Mouse (Mus musculus) hindbrain, embryonic 16.5 days (tissue): ENCODE measurements at regions not wholly inside any gene's neighbourhood (a gene's known extent, or its start where the extent isn't known, plus 50 kb on each side); places are given as distances from the start of the nearest gene placed in this dataset.
A peak's percentile ranks its signal among the peaks of the same experiment; 100 is the strongest.

Experiments used
- ATAC-seq: fragments of 200-750 bp; cut with Nextera tagmentation; 2 replicates; pipeline ENCODE4 v1.8.0; 2017; ENCODE audit warnings: moderate TSS enrichment, moderate library complexity
- H3K27ac ChIP-seq: fragments of 300-500 bp; sonication (generic); 2 replicates; pipeline ENCODE4 v1.5.1; 2014; ENCODE audit warnings: low read depth, mild to moderate bottlenecking, control low read depth, low read length, moderate library complexity
- H3K27me3 ChIP-seq: fragments of 300-500 bp; sonication (generic); replicated peaks from 2 replicates; pipeline ENCODE4 v1.6.1; 2014; ENCODE audit warnings: low read length; ENCODE audit not compliant: control insufficient read depth, insufficient read depth
- H3K36me3 ChIP-seq: fragments of 300-500 bp; sonication (generic); 2 replicates; pipeline ENCODE4 v1.6.1; 2014; ENCODE audit warnings: mild to moderate bottlenecking, low read length, moderate library complexity, mixed read lengths; ENCODE audit not compliant: control insufficient read depth, insufficient read depth
- H3K4me1 ChIP-seq: fragments of 300-500 bp; sonication (generic); 2 replicates; pipeline ENCODE4 v1.6.1; 2014; ENCODE audit warnings: low read depth, low read length; ENCODE audit not compliant: control insufficient read depth, insufficient read depth
- H3K4me2 ChIP-seq: fragments of 300-500 bp; sonication (generic); 2 replicates; pipeline ENCODE4 v1.6.1; 2014; ENCODE audit warnings: mild to moderate bottlenecking, low read length, control low read depth, moderate library complexity
- H3K4me3 ChIP-seq: fragments of 300-500 bp; sonication (generic); 2 replicates; pipeline ENCODE4 v1.5.1; 2014; ENCODE audit warnings: mild to moderate bottlenecking, low read length, control low read depth, moderate library complexity
- H3K9ac ChIP-seq: fragments of 300-500 bp; sonication (generic); 2 replicates; pipeline ENCODE4 v1.6.1; 2014; ENCODE audit warnings: low read depth, mild to moderate bottlenecking, control low read depth, low read length, moderate library complexity
- H3K9me3 ChIP-seq: fragments of 300-500 bp; sonication (generic); 2 replicates; pipeline ENCODE4 v1.6.1; 2014; ENCODE audit warnings: mild to moderate bottlenecking, low read length, moderate library complexity; ENCODE audit not compliant: control insufficient read depth
- WGBS: fragments of 180-500 bp; shearing (Covaris S2); extraction: QIAGEN DNeasy Blood & Tissue Kit; methylation state at CpG from one replicate; pipeline ENCODE4 v1.1.7; 2014; 5-methylcytosine and 5-hydroxymethylcytosine counted together

DNA sequence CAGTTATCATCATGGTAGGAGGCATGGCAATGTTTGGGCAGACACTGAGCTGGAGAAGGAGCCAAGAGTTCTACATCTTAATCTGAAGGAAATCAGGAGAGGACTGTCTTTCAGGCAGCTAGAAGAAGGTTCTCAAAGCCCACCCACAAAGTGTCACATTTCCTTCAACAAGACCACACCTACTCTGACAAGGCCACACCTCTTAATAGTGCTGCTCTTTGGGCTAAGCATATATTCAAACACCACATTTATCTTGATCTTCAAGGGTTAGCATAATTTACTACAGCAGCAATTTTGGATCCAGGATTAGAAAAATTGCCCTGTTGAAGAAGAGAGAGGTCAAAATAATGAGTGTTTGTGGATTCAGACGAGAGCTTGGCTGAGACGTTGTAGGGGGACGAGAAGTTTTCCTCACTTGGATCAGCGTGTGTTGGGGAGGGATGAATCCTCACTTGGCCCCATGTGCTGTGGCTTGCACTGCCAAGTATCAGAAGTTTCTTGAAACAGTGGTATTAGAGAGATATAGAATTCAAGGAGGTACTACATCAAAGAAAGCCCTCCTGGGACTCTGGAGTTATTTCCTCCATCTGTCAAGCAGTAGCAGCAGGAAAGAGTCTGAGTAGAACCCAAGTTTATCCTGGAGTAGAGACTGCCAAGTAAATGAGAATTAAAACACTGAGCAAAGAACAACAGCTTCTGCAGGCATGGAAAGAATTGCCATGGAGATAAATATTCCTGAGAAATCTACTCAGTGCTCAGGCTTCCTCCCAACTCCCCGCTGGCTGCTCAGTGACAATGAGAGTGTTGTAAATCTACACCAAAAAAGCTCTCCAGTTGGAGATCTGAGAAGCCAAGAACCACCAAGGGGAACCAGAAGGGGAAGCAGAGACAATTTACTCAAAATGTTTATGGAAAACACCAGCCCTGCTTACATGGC, 549.3 kb downstream of the Dhx35 start:
- Histone ChIP-seq H3K4me1 (no peaks in the 10 kb centered on the region), H3K36me3 (no peaks in the 10 kb centered on the region), H3K9me3 (no peaks in the 10 kb centered on the region), H3K9ac (no peak overlapping the region), H3K4me3 (no peak overlapping the region), H3K4me2 (no peak overlapping the region), H3K27ac (no peak overlapping the region), H3K27me3 (0 out of 2 replicates have a peak, but pooled peaks cover 2% of the 10 kb centered on the region)
- 0 out of 2 replicates have a peak, but pooled peaks have one; percentile 42 for ATAC-seq
- 62% methylated on average over 5 of the region's 5 CpGs for WGBS

DNA sequence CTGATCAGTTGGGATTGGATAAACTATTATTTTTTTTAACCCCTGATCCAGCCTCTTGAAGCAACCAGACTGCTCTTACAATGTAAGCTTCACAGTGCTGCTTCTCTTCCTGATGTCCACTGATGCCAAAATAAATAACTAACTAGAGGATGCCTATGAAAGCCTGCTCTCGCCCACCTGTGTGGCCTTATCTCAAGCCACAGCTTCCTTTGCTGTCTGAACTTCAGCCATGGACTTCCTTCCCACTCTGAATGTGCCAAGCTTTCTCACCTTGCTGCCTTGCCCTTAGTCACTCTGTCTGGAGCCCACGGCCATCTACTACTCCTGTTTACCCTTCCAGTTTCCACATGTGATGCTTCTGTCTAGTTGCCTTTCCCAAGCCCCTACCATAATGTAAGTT, 559.6 kb downstream of the Dhx35 start:
- H3K27ac ChIP-seq = no peak overlapping the region
- H3K9me3 ChIP-seq = no peaks in the 10 kb centered on the region
- H3K36me3 ChIP-seq = no peaks in the 10 kb centered on the region
- 82% methylated on average over 2 of the region's 2 CpGs for WGBS
- ATAC-seq = no peak
- H3K4me2 ChIP-seq = no peak overlapping the region
- H3K27me3 ChIP-seq = no peaks in the 10 kb centered on the region
- H3K4me3 ChIP-seq = no peak overlapping the region
- H3K4me1 ChIP-seq = no peaks in the 10 kb centered on the region
- no peak overlapping the region for H3K9ac ChIP-seq

DNA sequence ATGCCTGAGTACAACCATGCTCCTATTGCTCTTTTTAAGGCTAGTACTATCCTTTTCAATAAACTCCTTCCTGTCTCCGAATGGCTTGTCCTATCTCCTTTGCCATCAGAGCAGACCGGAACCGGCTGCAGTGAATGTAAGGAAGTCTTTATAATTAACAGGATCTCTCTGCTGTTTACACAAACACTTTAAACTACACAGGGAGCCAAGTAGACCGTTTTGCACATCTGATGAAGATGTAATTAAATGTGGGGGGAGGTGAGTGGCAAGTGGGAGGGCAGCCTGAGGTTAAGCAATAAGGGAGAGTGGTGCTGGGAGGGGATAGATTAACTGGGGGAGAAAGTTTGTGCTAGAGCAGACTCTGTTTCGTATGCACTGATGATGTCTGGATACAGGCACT, 561.9 kb downstream of the Dhx35 start:
- ATAC-seq = no peak
- H3K9me3 ChIP-seq = no peaks in the 10 kb centered on the region
- 54% methylated on average over 5 of the region's 5 CpGs for WGBS

DNA sequence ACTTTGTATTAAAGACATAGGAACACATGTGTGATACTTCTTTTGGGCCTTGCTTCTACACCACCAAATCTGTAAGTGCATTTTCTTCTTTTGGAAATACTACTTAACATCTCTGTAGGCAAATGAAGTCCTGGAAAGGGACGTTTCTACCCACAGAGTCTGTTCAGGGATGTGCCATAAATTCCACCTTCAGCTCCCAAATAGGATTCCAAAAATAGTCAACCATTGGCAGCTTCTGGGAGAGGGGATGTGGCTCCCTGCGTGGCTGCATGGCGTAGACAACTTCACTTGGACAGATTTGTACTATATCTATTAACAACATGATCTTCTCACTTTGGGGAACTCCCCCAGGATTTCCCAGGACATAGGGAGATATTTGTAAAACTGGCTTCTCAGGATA, 566.8 kb downstream of the Dhx35 start:
- ATAC-seq = no peak
- H3K4me2 ChIP-seq = no peak overlapping the region
- no peak overlapping the region for H3K27ac ChIP-seq
- H3K9ac ChIP-seq = no peak overlapping the region
- H3K27me3 ChIP-seq = no peaks in the 10 kb centered on the region
- no peaks in the 10 kb centered on the region for H3K9me3 ChIP-seq
- WGBS = 85% methylated on average over 3 of the region's 3 CpGs
- H3K4me1 ChIP-seq = no peaks in the 10 kb centered on the region
- H3K4me3 ChIP-seq = no peak overlapping the region
- H3K36me3 ChIP-seq = no peaks in the 10 kb centered on the region

More for the DNA sequence above, 561.9 kb downstream of the Dhx35 start:
- Histone ChIP-seq H3K4me2 (no peak overlapping the region), H3K27me3 (no peaks in the 10 kb centered on the region), H3K36me3 (no peaks in the 10 kb centered on the region), H3K9ac (no peak overlapping the region), H3K27ac (no peak overlapping the region), H3K4me1 (no peaks in the 10 kb centered on the region), H3K4me3 (no peak overlapping the region)

DNA sequence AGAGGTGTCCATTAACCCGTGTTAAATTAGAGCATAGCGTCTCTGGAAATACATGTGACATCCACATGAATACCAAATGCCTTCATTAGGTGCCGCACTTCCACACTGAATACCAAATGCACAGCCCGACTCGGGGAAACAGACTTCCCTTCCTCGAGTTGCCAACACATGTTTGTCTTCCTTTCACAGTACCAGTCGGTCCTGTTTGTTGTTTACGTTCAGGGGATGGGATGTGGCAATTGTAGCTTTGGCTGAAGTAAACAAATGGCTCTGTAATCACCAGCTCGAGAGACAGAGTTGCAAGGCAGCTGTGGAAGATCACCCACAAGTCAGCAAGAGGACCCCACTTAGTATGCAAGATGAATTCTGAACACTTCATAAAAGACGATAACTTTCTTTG, 598.3 kb downstream of the Dhx35 start:
- Histone ChIP-seq H3K27ac (no peak overlapping the region), H3K4me3 (no peak overlapping the region), H3K36me3 (no peaks in the 10 kb centered on the region), H3K27me3 (no peaks in the 10 kb centered on the region), H3K4me1 (no peaks in the 10 kb centered on the region; the same call in 1 of the 2 replicates), H3K4me2 (no peak overlapping the region), H3K9ac (no peak overlapping the region), H3K9me3 (no peaks in the 10 kb centered on the region)
- 63% methylated on average over 10 of the region's 10 CpGs for WGBS
- ATAC-seq = no peak

DNA sequence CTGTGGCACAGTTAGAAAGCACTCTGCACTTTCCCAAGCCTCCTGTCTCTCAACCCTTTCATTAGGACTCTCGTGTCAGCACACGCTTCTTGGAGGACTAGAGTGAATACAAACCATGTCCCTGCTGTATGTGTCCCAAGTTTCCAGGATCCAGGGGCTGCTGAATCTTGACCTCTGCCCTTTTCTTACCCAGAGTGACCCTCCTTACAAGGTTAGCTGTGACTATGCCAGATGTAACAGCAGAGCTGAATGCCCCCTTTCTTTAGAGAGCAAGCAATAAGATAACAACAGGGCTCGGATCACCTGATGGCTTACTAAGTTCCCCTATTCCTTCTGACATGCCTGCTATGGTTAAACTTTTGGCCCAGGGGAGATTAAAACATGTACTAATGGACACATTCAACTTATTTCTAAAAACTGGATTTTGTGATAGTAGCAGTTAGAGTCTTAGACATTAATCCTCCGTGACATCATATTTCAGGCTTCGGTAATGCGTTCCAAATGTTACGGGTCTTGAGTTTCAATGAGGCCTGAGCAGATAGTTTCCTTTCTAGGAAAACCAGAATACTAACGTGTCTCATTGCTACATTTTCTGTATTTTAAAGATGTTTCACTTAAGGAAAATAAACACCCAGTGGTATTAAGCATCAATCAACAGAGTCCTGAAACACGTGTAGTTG, 607.0 kb downstream of the Dhx35 start:
- H3K4me2 ChIP-seq = no peak overlapping the region
- H3K9me3 ChIP-seq = no peaks in the 10 kb centered on the region
- H3K4me1 ChIP-seq = no peaks in the 10 kb centered on the region
- 80% methylated on average over 9 of the region's 9 CpGs for WGBS
- no peaks in the 10 kb centered on the region for H3K36me3 ChIP-seq
- H3K27me3 ChIP-seq = no peaks in the 10 kb centered on the region
- no peak overlapping the region for H3K27ac ChIP-seq
- no peak overlapping the region for H3K4me3 ChIP-seq
- no peak for ATAC-seq
- no peak overlapping the region for H3K9ac ChIP-seq

DNA sequence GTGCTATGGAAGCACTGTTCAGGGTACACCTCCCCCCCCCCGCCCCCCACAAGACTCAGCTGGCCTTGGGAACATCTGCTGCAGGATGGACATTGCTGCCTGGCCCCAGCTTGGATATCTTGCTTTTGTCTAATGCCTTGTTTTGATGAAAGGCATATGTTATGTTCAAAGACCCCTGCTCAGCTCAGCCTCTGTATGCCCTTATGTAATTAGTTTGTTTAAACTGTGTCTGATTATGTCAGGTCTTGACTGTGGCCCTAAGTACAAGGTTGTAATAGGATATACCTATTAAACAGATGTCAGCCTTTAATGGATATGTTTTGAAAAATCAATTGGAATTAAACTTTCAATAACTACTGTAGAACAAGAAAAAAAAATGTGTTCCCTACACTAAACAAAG, 610.3 kb downstream of the Dhx35 start:
- Histone ChIP-seq H3K9ac (no peak overlapping the region), H3K36me3 (no peaks in the 10 kb centered on the region), H3K4me3 (no peak overlapping the region), H3K4me1 (no peaks in the 10 kb centered on the region), H3K4me2 (no peak overlapping the region), H3K27ac (no peak overlapping the region), H3K27me3 (no peaks in the 10 kb centered on the region), H3K9me3 (no peaks in the 10 kb centered on the region)
- 60% methylated on average over 1 of the region's 1 CpGs for WGBS
- no peak for ATAC-seq

DNA sequence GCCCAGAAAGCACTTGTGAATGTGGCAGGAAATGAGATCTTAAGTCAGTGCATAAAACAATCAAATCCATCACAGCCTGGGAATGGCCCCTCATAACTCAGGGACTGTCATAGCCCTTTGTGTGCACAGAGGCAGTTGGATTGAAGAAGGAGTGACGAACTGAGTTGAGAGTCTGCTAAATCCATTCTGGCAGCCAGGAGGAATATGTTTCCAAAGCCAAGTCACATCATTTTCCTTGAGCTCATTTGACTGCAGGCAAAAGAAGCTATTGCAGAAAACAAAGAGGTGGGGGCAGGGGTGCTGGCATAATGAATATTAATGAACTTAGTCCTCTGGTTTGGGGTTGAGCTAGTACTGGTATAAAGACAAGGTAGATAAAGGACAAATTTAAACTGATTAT, 620.0 kb downstream of the Dhx35 start:
- Histone ChIP-seq H3K9ac (no peak overlapping the region), H3K27ac (no peak overlapping the region), H3K9me3 (no peaks in the 10 kb centered on the region), H3K4me3 (no peak overlapping the region), H3K4me1 (peaks cover 7% of the 10 kb centered on the region), H3K27me3 (no peaks in the 10 kb centered on the region), H3K4me2 (no peak overlapping the region), H3K36me3 (no peaks in the 10 kb centered on the region)
- ATAC-seq = peak; percentile 67
- WGBS = 12% methylated on average over 1 of the region's 1 CpGs

DNA sequence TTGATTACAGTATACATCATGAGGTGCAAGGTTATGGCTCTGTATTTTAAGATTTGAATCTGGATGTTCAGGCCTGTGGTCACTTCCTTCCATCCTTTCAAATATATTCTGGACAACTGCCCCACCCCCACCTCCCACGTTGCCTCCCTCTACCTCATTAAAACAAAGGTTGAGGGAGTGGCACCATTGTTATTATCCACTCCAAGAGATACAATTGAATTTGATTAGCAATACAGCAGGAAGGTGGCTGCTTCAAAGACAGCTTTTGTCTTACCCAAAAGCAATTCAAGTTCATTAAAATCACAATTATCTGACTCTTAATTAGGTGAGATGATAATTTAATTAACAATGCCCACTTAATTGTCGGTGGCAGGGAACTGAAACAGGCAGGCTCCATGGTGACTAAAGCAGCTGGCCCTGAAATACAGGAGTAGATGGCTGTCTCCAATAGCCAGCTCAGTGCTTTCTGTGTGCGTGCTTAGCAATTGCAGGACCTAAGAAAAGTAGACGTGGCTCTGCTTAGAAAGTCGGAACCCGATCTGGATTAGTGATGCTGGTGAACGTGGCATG, 623.8 kb downstream of the Dhx35 start:
- H3K27me3 ChIP-seq = no peaks in the 10 kb centered on the region
- H3K9me3 ChIP-seq = no peaks in the 10 kb centered on the region
- H3K9ac ChIP-seq = no peak overlapping the region
- H3K27ac ChIP-seq = no peak overlapping the region
- 38% methylated on average over 7 of the region's 7 CpGs for WGBS
- no peak overlapping the region for H3K4me3 ChIP-seq
- H3K4me1 ChIP-seq = peaks cover 7% of the 10 kb centered on the region
- H3K36me3 ChIP-seq = no peaks in the 10 kb centered on the region
- H3K4me2 ChIP-seq = no peak overlapping the region
- no peak for ATAC-seq
